Mouse (Mus musculus) heart, postnatal 4 days (tissue): ENCODE measurements around the gene Snx11. TPM values are rescaled to one million over a fixed set of nuclear protein-coding genes. Genes with fewer than 3 reads are reported as not detected.

Experiments
- total RNA-seq, 2 experiments: library from RNA; stranded (reverse); gene quantifications; 2 replicates each; pipeline ENCODE4 v1.2.3; 2021

Gene Snx11
- total RNA-seq, 2 experiments from 2014 or later = 15.5 to 18.2 TPM

Other genes with a start within 250 kb of the Snx11 start
- gene Cbx1, start 11.6 kb upstream of the Snx11 start, total RNA-seq = 10 to 100 TPM; 69.6 to 72.0 TPM
- 100 to 1,000 TPM; 200 to 203 TPM for gene Nfe2l1, start 52.4 kb upstream of the Snx11 start, total RNA-seq
- 10 to 100 TPM; 51.2 to 52.7 TPM for gene Copz2, start 72.3 kb upstream of the Snx11 start, total RNA-seq
- gene Cdk5rap3, start 138.9 kb upstream of the Snx11 start, total RNA-seq = 10 to 100 TPM; 34.6 to 35.6 TPM
- under 1 TPM; 0.32 to 0.36 TPM for gene Prr15l, start 150.5 kb upstream of the Snx11 start, total RNA-seq
- 10 to 100 TPM; 10.6 to 16.7 TPM for gene Pnpo, start 166.4 kb upstream of the Snx11 start, total RNA-seq
- gene Sp2, start 205.4 kb upstream of the Snx11 start, total RNA-seq = 10 to 100 TPM; 18.8 to 19.3 TPM
- gene Sp6, start 235.8 kb upstream of the Snx11 start, total RNA-seq = not detected